Mouse (Mus musculus): ENCODE data around the gene Inka1. TPM values are rescaled to one million over a fixed set of nuclear protein-coding genes. Genes with fewer than 3 reads are reported as not detected.

Inka1 gene
- total RNA-seq, 2 experiments from 2014 or later: 9.4 to 10.4 TPM

- intact Hi-C loops (cut with DNase I): loop anchor here (5.0 to 10.0 kb wide), 2 partner anchors 59 to 94 kb away; partner anchors contain the start of gene Amigo3
- DNase-seq: no peak
These were observed 24.8 kb downstream of the Inka1 start for GRCm38 (mm10) chr9:107960928-107961327.

GRCm38 (mm10) chr9:107959896-107960295, 25.8 kb downstream of the Inka1 start:
- no peak for DNase-seq
- intact Hi-C loops (cut with DNase I): loop anchor here (5.0 to 10.0 kb wide), 2 partner anchors 58 to 95 kb away; partner anchors contain the start of gene Amigo3

GRCm38 (mm10) chr9:107957141-107957540, 28.5 kb downstream of the Inka1 start:
- intact Hi-C loops (cut with DNase I): no loop called here
- no peak for DNase-seq

- intact Hi-C loops (cut with DNase I): no loop called here
- no peak for DNase-seq
These were observed 29.9 kb downstream of the Inka1 start for GRCm38 (mm10) chr9:107955613-107956289.

GRCm38 (mm10) chr9:107950460-107951355, 35.0 kb downstream of the Inka1 start:
- intact Hi-C loops (cut with DNase I): no loop called here
- DNase-seq: peak; percentile 94

GRCm38 (mm10) chr9:107949922-107950235, 35.8 kb downstream of the Inka1 start, which contains the start of gene Traip:
Traip (plus strand) TSS chr9:107950136.
- DNase-seq: no peak
- intact Hi-C loops (cut with DNase I): no loop called here

GRCm38 (mm10) chr9:107949184-107949921, 36.3 kb downstream of the Inka1 start:
- intact Hi-C loops (cut with DNase I): no loop called here
- DNase-seq: no peak

GRCm38 (mm10) chr9:107947241-107948194, 38.2 kb downstream of the Inka1 start:
- intact Hi-C loops (cut with DNase I): no loop called here
- peak; percentile 79 for DNase-seq

GRCm38 (mm10) chr9:107936831-107937230, 48.8 kb downstream of the Inka1 start:
- intact Hi-C loops (cut with DNase I): no loop called here

GRCm38 (mm10) chr9:107936215-107936822, 49.4 kb downstream of the Inka1 start:
- intact Hi-C loops (cut with DNase I): no loop called here
- peak; percentile 39 for DNase-seq

More at GRCm38 (mm10) chr9:107936831-107937230, 48.8 kb downstream of the Inka1 start:
- no peak for DNase-seq

- intact Hi-C loops (cut with DNase I): no loop called here
- peak; percentile 50 for DNase-seq
These were observed 49.9 kb downstream of the Inka1 start for GRCm38 (mm10) chr9:107935790-107936214.

- no peak for DNase-seq
- intact Hi-C loops (cut with DNase I): no loop called here
These were observed 50.3 kb downstream of the Inka1 start, which contains the start of gene Camkv for GRCm38 (mm10) chr9:107935374-107935773. Camkv (plus strand) TSS chr9:107935674.

Other genes starting within 250 kb of the Inka1 start
- gene Rbm5, start 214.9 kb downstream of the Inka1 start, total RNA-seq (2021): 100 to 1,000 TPM; 194 to 195 TPM
- gene Rbm6, start 112.6 kb downstream of the Inka1 start, total RNA-seq (2021): 10 to 100 TPM; 73.4 to 79.0 TPM
- gene Mon1a, start 97.7 kb downstream of the Inka1 start, total RNA-seq (2021): 10 to 100 TPM; 15.2 to 16.1 TPM
- gene Mst1r, start 79.0 kb downstream of the Inka1 start, total RNA-seq (2021): 1 to 10 TPM; 2.2 to 3.6 TPM
- gene Actl11, start 57.4 kb downstream of the Inka1 start, total RNA-seq (2021): not detected
- gene Camkv, start 50.2 kb downstream of the Inka1 start, total RNA-seq (2021): 100 to 1,000 TPM; 333 to 354 TPM
- gene Traip, start 35.7 kb downstream of the Inka1 start, total RNA-seq (2021): 10 to 100 TPM; 21.2 to 21.3 TPM
- gene Uba7, start 10.4 kb downstream of the Inka1 start, total RNA-seq (2021): 1 to 10 TPM; 2.1 to 3.5 TPM
- 1 to 10 TPM in 1 of 2 experiments, under 1 TPM in 1; 0.44 to 1.3 TPM for gene Gm20661, start 2.8 kb downstream of the Inka1 start, total RNA-seq (2021)
- gene Cdhr4, start 6.6 kb upstream of the Inka1 start, total RNA-seq (2021): 1 to 10 TPM; 1.0 to 2.3 TPM
- 1 to 10 TPM; 1.3 to 2.5 TPM for gene Gm20662, start 10.5 kb upstream of the Inka1 start, total RNA-seq (2021)
- 100 to 1,000 TPM; 153 to 160 TPM for gene Ip6k1, start 16.6 kb upstream of the Inka1 start, total RNA-seq (2021)
- 10 to 100 TPM; 15.2 to 15.5 TPM for gene Gmppb, start 63.4 kb upstream of the Inka1 start, total RNA-seq (2021)
- gene Amigo3, start 67.3 kb upstream of the Inka1 start, total RNA-seq (2021): 1 to 10 TPM; 1.6 to 2.8 TPM
- gene Mst1, start 94.6 kb upstream of the Inka1 start, total RNA-seq (2021): not detected
- 10 to 100 TPM; 92.5 to 93.8 TPM for gene Rnf123, start 97.5 kb upstream of the Inka1 start, total RNA-seq (2021)
- gene Apeh, start 108.7 kb upstream of the Inka1 start, total RNA-seq (2021): 10 to 100 TPM; 46.1 to 50.1 TPM
- 10 to 100 TPM; 70.4 to 74.5 TPM for gene Bsn, start 204.5 kb upstream of the Inka1 start, total RNA-seq (2021)